Mouse (Mus musculus): Measurements from ENCODE around the gene Rab11fip4. TPM values are rescaled to one million over a fixed set of nuclear protein-coding genes. Genes with fewer than 3 reads are reported as not detected.

The Rab11fip4 gene
- polyA plus RNA-seq, 1 experiment from 2014 or later, result 7.7 TPM

- Histone ChIP-seq H3K4me2 (no peak overlapping the region), H3K9me3 (no peaks in the 10 kb centered on the region), H3K4me3 (no peak overlapping the region), H3K4me1 (peaks cover 37% of the 10 kb centered on the region), H3K27ac (no peak overlapping the region), H3K9ac (no peak overlapping the region), H3K36me3 (no peaks in the 10 kb centered on the region), H3K27me3 (no peaks in the 10 kb centered on the region)
- no peak for ATAC-seq (ENCODE audit: insufficient number of reproducible peaks, insufficient read depth, low FRiP score, low TSS enrichment, low read depth)
- WGBS, result 76% methylated on average over 1 of the region's 1 CpGs
Measured at GRCm38 (mm10) chr11:79656491-79656890, 65.5 kb downstream of the Rab11fip4 start.

DNA sequence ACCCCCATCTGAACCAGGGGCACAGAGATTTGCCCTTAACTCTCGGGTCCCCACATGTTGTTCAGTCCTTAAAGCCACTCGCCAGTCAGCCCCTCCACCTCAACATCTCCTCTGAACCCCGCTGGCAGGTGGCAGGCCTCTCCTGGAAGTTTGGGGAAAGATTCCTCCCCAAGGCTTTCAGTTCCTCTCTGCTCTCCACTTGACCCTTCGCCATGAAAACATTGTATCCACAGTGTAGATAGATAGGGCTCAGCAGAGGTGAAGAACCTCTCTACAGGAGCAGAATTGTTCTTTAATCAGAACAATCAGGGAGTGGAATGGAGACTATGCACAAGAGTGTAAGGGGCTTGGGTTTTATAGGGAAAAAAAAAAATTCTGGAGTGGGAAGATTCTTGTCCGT, 66.0 kb downstream of the Rab11fip4 start:
- Histone ChIP-seq H3K4me1 (peaks cover 37% of the 10 kb centered on the region), H3K27me3 (no peaks in the 10 kb centered on the region), H3K9ac (no peak overlapping the region), H3K4me3 (no peak overlapping the region), H3K36me3 (no peaks in the 10 kb centered on the region), H3K9me3 (no peaks in the 10 kb centered on the region), H3K4me2 (no peak overlapping the region), H3K27ac (no peak overlapping the region)
- 73% methylated on average over 5 of the region's 5 CpGs for WGBS
- no peak for ATAC-seq (ENCODE audit: insufficient number of reproducible peaks, insufficient read depth, low FRiP score, low TSS enrichment, low read depth)

- Histone ChIP-seq H3K4me3 (no peak overlapping the region), H3K36me3 (no peaks in the 10 kb centered on the region), H3K9me3 (no peaks in the 10 kb centered on the region), H3K4me1 (peaks cover 35% of the 10 kb centered on the region), H3K4me2 (no peak overlapping the region), H3K27me3 (no peaks in the 10 kb centered on the region), H3K9ac (no peak overlapping the region), H3K27ac (no peak overlapping the region)
- WGBS, result 83% methylated on average over 10 of the region's 10 CpGs
- ATAC-seq (ENCODE audit: insufficient number of reproducible peaks, insufficient read depth, low FRiP score, low TSS enrichment, low read depth), result no peak
Measured at GRCm38 (mm10) chr11:79658205-79658825, 67.3 kb downstream of the Rab11fip4 start.

DNA sequence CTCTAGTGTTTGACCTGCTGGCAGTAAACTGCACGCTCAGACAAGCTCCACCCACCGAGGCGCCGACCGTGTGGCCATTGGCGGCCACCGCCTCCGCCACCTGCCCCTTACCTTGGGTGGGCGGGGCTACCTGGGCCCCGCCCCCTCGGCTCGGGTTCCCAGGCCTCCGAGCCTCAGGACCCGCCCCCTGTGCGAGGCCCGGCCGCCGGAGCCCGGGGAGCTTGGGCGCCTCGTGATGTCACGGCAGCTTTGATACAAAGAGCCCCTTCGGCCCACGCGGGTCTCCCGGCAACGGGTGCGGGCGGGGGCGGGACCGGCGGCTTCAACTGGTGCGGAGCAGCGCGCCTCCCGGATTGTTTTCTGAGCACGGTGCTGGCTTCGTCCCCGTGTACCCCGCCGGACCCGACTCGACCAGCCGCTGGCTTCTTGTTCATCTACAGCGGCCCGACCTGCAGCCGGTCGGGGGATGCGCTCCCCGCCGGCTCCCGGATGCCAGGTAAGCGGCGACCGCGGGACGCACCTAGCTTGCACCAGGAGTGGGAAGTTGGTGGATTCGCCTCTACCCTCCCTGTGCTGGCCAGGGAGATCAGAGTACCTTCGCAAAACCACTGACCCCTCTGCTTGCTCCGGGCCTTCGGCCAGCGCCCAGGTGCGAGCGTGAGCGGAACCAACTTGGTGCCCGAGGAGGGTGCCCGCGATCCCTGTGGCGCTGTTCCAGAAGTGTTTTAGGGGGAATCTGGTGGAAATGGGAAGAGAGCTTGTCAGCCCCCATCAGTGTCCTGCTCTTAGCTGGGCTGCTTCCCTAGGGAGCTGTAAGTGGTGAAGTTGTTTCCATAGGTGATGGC, 69.6 kb downstream of the Rab11fip4 start:
- H3K4me1 ChIP-seq, result peaks cover 40% of the 10 kb centered on the region
- H3K9ac ChIP-seq, result peak overlapping the region; percentile 85
- ATAC-seq (ENCODE audit: insufficient number of reproducible peaks, insufficient read depth, low FRiP score, low TSS enrichment, low read depth), result peak; percentile 73
- peak overlapping the region; percentile 89 for H3K4me2 ChIP-seq
- under 1% methylated on average over 69 of the region's 69 CpGs for WGBS
- H3K4me3 ChIP-seq, result peak overlapping the region; percentile 65
- no peaks in the 10 kb centered on the region for H3K9me3 ChIP-seq
- peak overlapping the region; percentile 87 for H3K27ac ChIP-seq
- no peaks in the 10 kb centered on the region for H3K27me3 ChIP-seq
- H3K36me3 ChIP-seq, result no peaks in the 10 kb centered on the region

DNA sequence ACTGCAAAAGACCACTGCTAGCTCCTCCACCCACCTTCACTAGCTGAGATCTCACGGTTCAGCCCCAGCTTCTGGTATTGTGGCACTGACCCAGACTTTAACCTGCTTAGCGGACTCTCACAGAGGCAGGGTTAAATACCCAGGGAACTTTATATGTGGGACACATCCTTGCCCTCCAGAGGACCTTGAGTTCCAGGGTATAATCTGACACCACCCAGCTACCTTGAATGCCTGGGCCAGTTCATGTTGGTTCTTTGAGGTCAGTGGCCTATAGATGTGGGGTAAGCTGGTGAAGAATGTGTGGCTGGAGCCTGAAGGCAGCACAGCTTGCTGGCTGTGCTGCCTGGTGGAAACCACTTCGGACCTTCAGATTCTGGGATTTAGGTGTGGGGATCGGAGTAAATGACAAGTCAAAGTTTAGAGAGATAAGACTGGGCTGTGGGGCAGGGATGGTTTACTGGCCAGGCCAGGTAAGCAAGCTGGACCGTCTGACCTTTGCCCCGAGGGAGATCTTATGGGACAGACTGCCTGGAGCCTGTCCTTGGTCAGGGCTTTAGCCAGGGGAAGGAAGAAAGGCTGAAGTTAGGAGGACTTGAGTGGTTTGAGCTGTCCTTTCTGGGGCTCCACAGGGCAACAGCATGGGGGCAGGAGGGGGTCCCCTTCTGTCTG, 71.0 kb downstream of the Rab11fip4 start:
- 57% methylated on average over 6 of the region's 6 CpGs for WGBS
- Histone ChIP-seq H3K9me3 (no peaks in the 10 kb centered on the region), H3K36me3 (no peaks in the 10 kb centered on the region), H3K4me3 (peak overlapping the region; percentile 65), H3K27ac (no peak overlapping the region), H3K4me1 (peaks cover 41% of the 10 kb centered on the region), H3K4me2 (peak overlapping the region; percentile 89), H3K27me3 (no peaks in the 10 kb centered on the region), H3K9ac (peak overlapping the region; percentile 85)
- ATAC-seq (ENCODE audit: insufficient number of reproducible peaks, insufficient read depth, low FRiP score, low TSS enrichment, low read depth), result no peak

- Histone ChIP-seq H3K36me3 (no peaks in the 10 kb centered on the region), H3K9ac (peak overlapping the region; percentile 85; the same call in 1 of the 2 replicates), H3K9me3 (no peaks in the 10 kb centered on the region), H3K27ac (no peak overlapping the region), H3K4me2 (peak overlapping the region; percentile 89), H3K27me3 (no peaks in the 10 kb centered on the region), H3K4me1 (peaks cover 43% of the 10 kb centered on the region), H3K4me3 (peak overlapping the region; percentile 8; the same call in 1 of the 2 replicates)
- no peak for ATAC-seq (ENCODE audit: insufficient number of reproducible peaks, insufficient read depth, low FRiP score, low TSS enrichment, low read depth)
- 79% methylated on average over 9 of the region's 9 CpGs for WGBS
Measured at GRCm38 (mm10) chr11:79663158-79663557, 72.1 kb downstream of the Rab11fip4 start.

DNA sequence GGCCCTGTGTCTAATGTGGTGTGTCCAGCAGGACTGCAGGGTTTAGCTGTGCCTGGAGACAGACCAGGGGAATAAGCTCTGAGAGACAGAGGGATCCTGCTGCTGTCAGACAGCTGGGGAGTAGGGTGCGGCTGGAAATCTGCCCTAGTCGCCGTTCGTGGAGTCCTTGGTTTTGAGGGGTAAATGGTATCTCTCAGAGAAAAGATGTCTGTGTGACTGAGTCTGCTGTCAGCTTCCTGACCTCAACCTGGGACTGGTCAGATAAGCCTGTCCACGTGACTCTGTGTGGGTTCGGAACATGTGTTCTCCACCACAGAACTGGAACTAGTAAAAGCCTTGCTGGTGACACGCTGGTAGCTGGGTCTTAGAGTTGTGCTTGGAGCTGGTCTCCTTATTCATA, 72.6 kb downstream of the Rab11fip4 start:
- peak overlapping the region; percentile 89 for H3K4me2 ChIP-seq
- WGBS, result 89% methylated on average over 7 of the region's 7 CpGs

GRCm38 (mm10) chr11:79666544-79666943, 75.5 kb downstream of the Rab11fip4 start:
- peaks cover 62% of the 10 kb centered on the region for H3K4me1 ChIP-seq
- no peaks in the 10 kb centered on the region for H3K36me3 ChIP-seq
- no peak overlapping the region for H3K27ac ChIP-seq
- WGBS, result 82% methylated on average over 8 of the region's 8 CpGs
- H3K9ac ChIP-seq, result 0 out of 2 replicates have a peak overlapping the region, but pooled peaks have one; percentile 21
- no peaks in the 10 kb centered on the region for H3K9me3 ChIP-seq
- no peak overlapping the region for H3K4me3 ChIP-seq
- no peak for ATAC-seq (ENCODE audit: insufficient number of reproducible peaks, insufficient read depth, low FRiP score, low TSS enrichment, low read depth)
- H3K4me2 ChIP-seq, result no peak overlapping the region
- H3K27me3 ChIP-seq, result no peaks in the 10 kb centered on the region

More for the DNA sequence above, 72.6 kb downstream of the Rab11fip4 start:
- H3K4me3 ChIP-seq, result no peak overlapping the region
- peaks cover 48% of the 10 kb centered on the region for H3K4me1 ChIP-seq
- no peaks in the 10 kb centered on the region for H3K9me3 ChIP-seq
- no peaks in the 10 kb centered on the region for H3K36me3 ChIP-seq
- 0 out of 2 replicates have a peak overlapping the region, but pooled peaks have one; percentile 85 for H3K9ac ChIP-seq
- no peak overlapping the region for H3K27ac ChIP-seq
- H3K27me3 ChIP-seq, result no peaks in the 10 kb centered on the region
- no peak for ATAC-seq (ENCODE audit: insufficient number of reproducible peaks, insufficient read depth, low FRiP score, low TSS enrichment, low read depth)

DNA sequence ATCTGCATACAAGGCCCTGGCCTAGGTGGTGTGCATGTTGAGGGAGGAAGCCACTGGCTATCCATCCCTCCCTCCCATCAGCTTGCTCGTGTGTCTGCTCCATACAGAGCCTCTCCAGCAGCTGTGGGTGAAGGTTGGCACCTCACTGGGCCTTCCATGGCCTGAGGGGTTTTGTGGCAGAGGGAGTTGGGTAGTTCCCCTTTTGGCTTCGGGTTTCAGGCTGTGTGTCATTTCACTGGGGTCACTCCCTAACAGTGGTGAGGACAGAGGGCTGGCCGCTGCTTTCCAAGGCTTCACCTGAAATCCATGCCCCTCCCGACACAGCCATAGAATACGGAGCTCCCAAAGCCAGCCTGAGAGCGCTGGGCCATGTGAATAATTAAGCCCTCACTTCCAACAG, 78.2 kb downstream of the Rab11fip4 start:
- Histone ChIP-seq H3K9me3 (no peaks in the 10 kb centered on the region), H3K4me3 (no peak overlapping the region), H3K36me3 (no peaks in the 10 kb centered on the region), H3K27me3 (no peaks in the 10 kb centered on the region), H3K4me2 (no peak overlapping the region), H3K9ac (no peak overlapping the region), H3K27ac (peak overlapping the region; percentile 95), H3K4me1 (peaks cover 60% of the 10 kb centered on the region)
- no peak for ATAC-seq (ENCODE audit: insufficient number of reproducible peaks, insufficient read depth, low FRiP score, low TSS enrichment, low read depth)
- 36% methylated on average over 6 of the region's 6 CpGs for WGBS

GRCm38 (mm10) chr11:79669947-79670346, 78.9 kb downstream of the Rab11fip4 start:
- ATAC-seq (ENCODE audit: insufficient number of reproducible peaks, insufficient read depth, low FRiP score, low TSS enrichment, low read depth), result no peak
- Histone ChIP-seq H3K27ac (peak overlapping the region; percentile 95), H3K4me1 (peaks cover 65% of the 10 kb centered on the region), H3K27me3 (no peaks in the 10 kb centered on the region), H3K4me2 (no peak overlapping the region), H3K9me3 (no peaks in the 10 kb centered on the region), H3K4me3 (no peak overlapping the region), H3K9ac (0 out of 2 replicates have a peak overlapping the region, but pooled peaks have one; percentile 49), H3K36me3 (no peaks in the 10 kb centered on the region)
- WGBS, result 7% methylated on average over 3 of the region's 3 CpGs

GRCm38 (mm10) chr11:79670411-79670945, 79.5 kb downstream of the Rab11fip4 start:
- 26% methylated on average over 7 of the region's 7 CpGs for WGBS
- 0 out of 2 replicates have a peak overlapping the region, but pooled peaks have one; percentile 49 for H3K9ac ChIP-seq
- peaks cover 70% of the 10 kb centered on the region for H3K4me1 ChIP-seq
- no peaks in the 10 kb centered on the region for H3K27me3 ChIP-seq
- H3K4me3 ChIP-seq, result no peak overlapping the region
- H3K4me2 ChIP-seq, result no peak overlapping the region
- ATAC-seq (ENCODE audit: insufficient number of reproducible peaks, insufficient read depth, low FRiP score, low TSS enrichment, low read depth), result no peak
- H3K9me3 ChIP-seq, result no peaks in the 10 kb centered on the region
- peak overlapping the region; percentile 95 for H3K27ac ChIP-seq
- no peaks in the 10 kb centered on the region for H3K36me3 ChIP-seq
